Mouse (Mus musculus) kidney, adult 2 months (tissue): ENCODE data around the gene Klk13. TPM values are rescaled to one million over a fixed set of nuclear protein-coding genes. Genes with fewer than 3 reads are reported as not detected.
A peak's percentile ranks its signal among the peaks of the same experiment; 100 is the strongest.
"Not testable (repeated sequence)": the region's sequence is repeated elsewhere in the genome, so short reads cannot be mapped to it uniquely, and the experiment has no call there.

ENCODE experiments used
- DNase-seq: peaks from one replicate; pipeline ENCODE4 v3.0.0; 2021
- H3K27ac ChIP-seq: fragments of 200-500 bp; 2 replicates; pipeline ENCODE4 v1.5.1; 2012; ENCODE audit warnings: low read depth, low read length, control low read depth, inconsistent platforms; ENCODE audit not compliant: insufficient read depth
- H3K27me3 ChIP-seq: fragments of 200-500 bp; replicated peaks from 2 replicates; pipeline ENCODE4 v1.6.1; 2012; ENCODE audit warnings: mild to moderate bottlenecking, moderate library complexity, low read length, inconsistent platforms; ENCODE audit not compliant: control insufficient read depth, insufficient read depth
- H3K36me3 ChIP-seq: fragments of 200-500 bp; 2 replicates; pipeline ENCODE4 v1.6.1; 2012; ENCODE audit warnings: mild to moderate bottlenecking, moderate library complexity, low read length, inconsistent platforms; ENCODE audit not compliant: control insufficient read depth, insufficient read depth
- H3K4me1 ChIP-seq: fragments of 200-500 bp; 2 replicates; pipeline ENCODE4 v1.6.1; 2011; ENCODE audit warnings: low read length; ENCODE audit not compliant: control insufficient read depth, insufficient read depth
- H3K4me3 ChIP-seq: fragments of 200-500 bp; 2 replicates; pipeline ENCODE4 v1.5.1; 2011; ENCODE audit warnings: mild to moderate bottlenecking, low read depth, low read length, control low read depth; ENCODE audit not compliant: insufficient read depth
- CTCF ChIP-seq: fragments of 200-500 bp; conservative IDR thresholded peaks from 2 replicates; pipeline ENCODE4 v1.5.1; 2011; ENCODE audit warnings: low read depth, mild to moderate bottlenecking, control low read depth, low read length, moderate library complexity, mixed read lengths; ENCODE audit not compliant: insufficient read depth, insufficient read length
- POLR2A ChIP-seq: fragments of 200-500 bp; IDR thresholded peaks from one replicate; pipeline ENCODE4 v1.6.1; 2011; ENCODE audit warnings: low read depth, low read length, control low read depth
- WGBS: fragments of 180-500 bp; shearing (Covaris S2); methylation state at CpG from one replicate; pipeline ENCODE4 v1.1.7; 2018; 5-methylcytosine and 5-hydroxymethylcytosine counted together
- polyA plus RNA-seq: library from polyadenylated mRNA; depleted of rRNA; stranded (reverse); fragments of >200 nt; gene quantifications from 2 replicates; pipeline ENCODE4 v1.2.3, GENCODE M21; 2012; rRNA removed

Klk13 gene
- 0.04 TPM in 1 of 2 replicates, not detected in the other for polyA plus RNA-seq

- TF ChIP-seq POLR2A (no peak), CTCF (no peak)
- Histone ChIP-seq H3K4me3 (no peak within 1 kb of the TSS), H3K36me3 (no peaks in the 10 kb centered on the region), H3K4me1 (no peaks in the 10 kb centered on the region), H3K27ac (no peak within 1 kb of the TSS), H3K27me3 (no peaks in the 10 kb centered on the region)
- DNase-seq, result no peak
- WGBS, result 61% methylated on average over 4 of the region's 4 CpGs
These were observed at the start of gene Klk13 for GRCm38 (mm10) chr7:43712267-43712666. TSS of gene Klk13 (plus strand) at chr7:43712567.

GRCm38 (mm10) chr7:43662804-43663203 lies 49.6 kb upstream of the Klk13 start:
- no peak overlapping the region for H3K4me3 ChIP-seq
- WGBS, result 91% methylated on average over 1 of the region's 1 CpGs
- no peak overlapping the region for H3K27ac ChIP-seq
- no peak for TF ChIP-seq POLR2A
- no peak for TF ChIP-seq CTCF
- no peaks in the 10 kb centered on the region for H3K36me3 ChIP-seq
- no peaks in the 10 kb centered on the region for H3K27me3 ChIP-seq
- no peaks in the 10 kb centered on the region for H3K4me1 ChIP-seq
- no peak for DNase-seq

- not testable (repeated sequence) for H3K36me3 ChIP-seq, H3K27me3 ChIP-seq, H3K4me1 ChIP-seq, H3K4me3 ChIP-seq, DNase-seq, H3K27ac ChIP-seq
- 86% methylated on average over 4 of the region's 4 CpGs for WGBS
These were observed 45.1 kb upstream of the Klk13 start for GRCm38 (mm10) chr7:43667221-43667620.

GRCm38 (mm10) chr7:43668582-43668981 lies 43.8 kb upstream of the Klk13 start:
- TF ChIP-seq CTCF, result 0 out of 2 replicates have a peak, but pooled peaks have one; percentile 21
- TF ChIP-seq POLR2A, result no peak
- Histone ChIP-seq H3K27me3 (no peaks in the 10 kb centered on the region), H3K36me3 (no peaks in the 10 kb centered on the region), H3K4me3 (no peak overlapping the region), H3K27ac (no peak overlapping the region), H3K4me1 (peaks cover 4% of the 10 kb centered on the region; the same call in 1 of the 2 replicates)
- peak; percentile 7 for DNase-seq
- 6% methylated on average over 3 of the region's 3 CpGs for WGBS

GRCm38 (mm10) chr7:43671064-43671808 lies 41.1 kb upstream of the Klk13 start:
- TF ChIP-seq CTCF (no peak), POLR2A (no peak)

GRCm38 (mm10) chr7:43671809-43672580 lies 40.4 kb upstream of the Klk13 start, which contains the start of gene Ctu1:
TSS of gene Ctu1 (plus strand) at chr7:43672016.
- WGBS, result 1% methylated on average over 26 of the region's 26 CpGs
- Histone ChIP-seq H3K27ac (peak within 1 kb of the TSS; percentile 65; the same call in 1 of the 2 replicates), H3K36me3 (no peaks in the 10 kb centered on the region), H3K27me3 (no peaks in the 10 kb centered on the region), H3K4me3 (peak within 1 kb of the TSS; percentile 75), H3K4me1 (peaks cover 4% of the 10 kb centered on the region; the same call in 1 of the 2 replicates)
- DNase-seq, result peak; percentile 98
- peak; percentile 16 for TF ChIP-seq POLR2A
- TF ChIP-seq CTCF, result no peak

More at GRCm38 (mm10) chr7:43671064-43671808, 41.1 kb upstream of the Klk13 start:
- H3K4me3 ChIP-seq, result peak overlapping the region; percentile 25
- no peak for DNase-seq
- peaks cover 4% of the 10 kb centered on the region; the same call in 1 of the 2 replicates for H3K4me1 ChIP-seq
- H3K36me3 ChIP-seq, result no peaks in the 10 kb centered on the region
- H3K27ac ChIP-seq, result peak overlapping the region; percentile 65; the same call in 1 of the 2 replicates
- H3K27me3 ChIP-seq, result no peaks in the 10 kb centered on the region
- WGBS, result 64% methylated on average over 11 of the region's 11 CpGs
